Mouse (Mus musculus): ENCODE data around the gene Map3k11. TPM values are rescaled to one million over a fixed set of nuclear protein-coding genes. Genes with fewer than 3 reads are reported as not detected.

Map3k11 gene
- polyA plus RNA-seq, 1 experiment, result 19.0 TPM

GRCm38 (mm10) chr19:5695849-5696462 lies 7.4 kb downstream of the Map3k11 start:
- H3K4me3 ChIP-seq, result no peak overlapping the region

GRCm38 (mm10) chr19:5704163-5704800 lies 15.7 kb downstream of the Map3k11 start, which contains the start of gene Kcnk7:
Gene Kcnk7 (plus strand): TSS chr19:5704367.
- peaks cover 32% of the 10 kb centered on the region for H3K36me3 ChIP-seq (ENCODE audit: control insufficient read depth, insufficient read depth)
- H3ac ChIP-seq (ENCODE audit: control insufficient read depth, insufficient read length), result no peak within 1 kb of the TSS
- H3K27me3 ChIP-seq (ENCODE audit: control insufficient read depth, insufficient read depth, insufficient read length), result no peaks in the 10 kb centered on the region
- H3K79me2 ChIP-seq (ENCODE audit: control insufficient read depth, insufficient read depth), result no peaks in the 10 kb centered on the region
- H3K4me3 ChIP-seq, result no peak within 1 kb of the TSS
- TF ChIP-seq CEBPB (IDR thresholded peaks at IDR 0.05; ENCODE audit: insufficient read depth, poor library complexity, severe bottlenecking) (no peak), POLR2AphosphoS2 (IDR thresholded peaks at IDR 0.05; ENCODE audit: insufficient read length, low read depth) (peak; percentile 84)
- no peak within 1 kb of the TSS for H3K4me2 ChIP-seq (ENCODE audit: low read depth)

More at GRCm38 (mm10) chr19:5695849-5696462, 7.4 kb downstream of the Map3k11 start:
- no peak overlapping the region for H3ac ChIP-seq (ENCODE audit: control insufficient read depth, insufficient read length)
- H3K79me2 ChIP-seq (ENCODE audit: control insufficient read depth, insufficient read depth), result peaks cover 33% of the 10 kb centered on the region
- no peak overlapping the region for H3K4me2 ChIP-seq (ENCODE audit: low read depth)
- TF ChIP-seq POLR2A (IDR thresholded peaks at IDR 0.05; ENCODE audit: insufficient read length, low read depth), result no peak
- H3K27me3 ChIP-seq (ENCODE audit: control insufficient read depth, insufficient read depth, insufficient read length), result no peaks in the 10 kb centered on the region
- peaks cover 25% of the 10 kb centered on the region for H3K36me3 ChIP-seq (ENCODE audit: control insufficient read depth, insufficient read depth)

GRCm38 (mm10) chr19:5704801-5705571 lies 16.4 kb downstream of the Map3k11 start:
- TF ChIP-seq SRF (IDR thresholded peaks at IDR 0.05; ENCODE audit: control insufficient read depth, insufficient read length, low read depth) (no peak), POLR2AphosphoS2 (IDR thresholded peaks at IDR 0.05; ENCODE audit: insufficient read length, low read depth) (peak; percentile 31)
- H3K4me2 ChIP-seq (ENCODE audit: low read depth), result no peak overlapping the region

GRCm38 (mm10) chr19:5710068-5710467 lies 21.5 kb downstream of the Map3k11 start:
- TF ChIP-seq E2F4 (IDR thresholded peaks at IDR 0.05; ENCODE audit: insufficient read depth) (no peak), TCF3 (IDR thresholded peaks at IDR 0.05; ENCODE audit: insufficient read length, low read depth) (no peak), POLR2AphosphoS2 (IDR thresholded peaks at IDR 0.05; ENCODE audit: insufficient read length, low read depth) (no peak), TCF12 (IDR thresholded peaks at IDR 0.05; ENCODE audit: insufficient read depth, poor library complexity, severe bottlenecking) (no peak), SRF (IDR thresholded peaks at IDR 0.05; ENCODE audit: control insufficient read depth, insufficient read length, low read depth) (no peak), POLR2A (IDR thresholded peaks at IDR 0.05; ENCODE audit: insufficient read length, low read depth) (no peak), MYOG (IDR thresholded peaks at IDR 0.05; ENCODE audit: control insufficient read depth in 1 of 3, insufficient read depth in 1 of 3, insufficient read length in 2 of 3, low read depth in 2 of 3) (peak in 2 of 3 experiments; percentile 56 to 88), MAX (IDR thresholded peaks at IDR 0.05; ENCODE audit: low read depth) (no peak), REST (IDR thresholded peaks at IDR 0.05; ENCODE audit: insufficient read depth, insufficient read length) (no peak), MYOD1 (IDR thresholded peaks at IDR 0.05; ENCODE audit: control insufficient read depth in 1 of 3, insufficient read length in 2 of 3, low read depth in 2 of 3) (peak; percentile 9 to 90 (median 72))
- Histone ChIP-seq H3K79me2 (ENCODE audit: control insufficient read depth, insufficient read depth) (peaks cover 27% of the 10 kb centered on the region), H3K27me3 (ENCODE audit: control insufficient read depth, insufficient read depth, insufficient read length) (no peaks in the 10 kb centered on the region), H3K36me3 (ENCODE audit: control insufficient read depth, insufficient read depth) (peaks cover 36% of the 10 kb centered on the region), H3K4me3 (no peak overlapping the region), H3K4me2 (ENCODE audit: low read depth) (no peak overlapping the region), H3ac (ENCODE audit: control insufficient read depth, insufficient read length) (no peak overlapping the region)

More at GRCm38 (mm10) chr19:5704801-5705571, 16.4 kb downstream of the Map3k11 start:
- Histone ChIP-seq H3K36me3 (ENCODE audit: control insufficient read depth, insufficient read depth) (peaks cover 32% of the 10 kb centered on the region), H3K27me3 (ENCODE audit: control insufficient read depth, insufficient read depth, insufficient read length) (no peaks in the 10 kb centered on the region), H3K4me3 (no peak overlapping the region), H3K79me2 (ENCODE audit: control insufficient read depth, insufficient read depth) (no peaks in the 10 kb centered on the region), H3ac (ENCODE audit: control insufficient read depth, insufficient read length) (no peak overlapping the region)

GRCm38 (mm10) chr19:5710581-5710980 lies 22.0 kb downstream of the Map3k11 start:
- peaks cover 36% of the 10 kb centered on the region for H3K36me3 ChIP-seq (ENCODE audit: control insufficient read depth, insufficient read depth)
- no peak overlapping the region for H3K4me2 ChIP-seq (ENCODE audit: low read depth)
- H3K4me3 ChIP-seq, result no peak overlapping the region
- peaks cover 27% of the 10 kb centered on the region for H3K79me2 ChIP-seq (ENCODE audit: control insufficient read depth, insufficient read depth)
- no peaks in the 10 kb centered on the region for H3K27me3 ChIP-seq (ENCODE audit: control insufficient read depth, insufficient read depth, insufficient read length)
- TF ChIP-seq USF1 (IDR thresholded peaks at IDR 0.05; ENCODE audit: low read depth) (no peak), MAX (IDR thresholded peaks at IDR 0.05; ENCODE audit: low read depth) (no peak), MYOD1 (IDR thresholded peaks at IDR 0.05; ENCODE audit: control insufficient read depth in 1 of 3, insufficient read length in 2 of 3, low read depth in 2 of 3) (no peak), POLR2AphosphoS2 (IDR thresholded peaks at IDR 0.05; ENCODE audit: insufficient read length, low read depth) (no peak)
- no peak overlapping the region for H3ac ChIP-seq (ENCODE audit: control insufficient read depth, insufficient read length)
